Mouse (Mus musculus) testis, adult 2 months (tissue): Measurements from ENCODE around the gene Hgd.

ENCODE experiments used
- CTCF ChIP-seq: fragments of 200-500 bp; IDR thresholded peaks from 2 replicates; pipeline ENCODE4 v1.5.1; 2012; ENCODE audit warnings: low read depth, mild to moderate bottlenecking, inconsistent platforms, low read length, moderate library complexity; ENCODE audit not compliant: control insufficient read depth, insufficient read depth, insufficient replicate concordance
- POLR2A ChIP-seq: fragments of 200-500 bp; IDR thresholded peaks from 2 replicates; pipeline ENCODE4 v1.6.1; 2012; ENCODE audit warnings: low read depth, mild to moderate bottlenecking, inconsistent platforms, low read length, moderate library complexity; ENCODE audit not compliant: control insufficient read depth

DNA sequence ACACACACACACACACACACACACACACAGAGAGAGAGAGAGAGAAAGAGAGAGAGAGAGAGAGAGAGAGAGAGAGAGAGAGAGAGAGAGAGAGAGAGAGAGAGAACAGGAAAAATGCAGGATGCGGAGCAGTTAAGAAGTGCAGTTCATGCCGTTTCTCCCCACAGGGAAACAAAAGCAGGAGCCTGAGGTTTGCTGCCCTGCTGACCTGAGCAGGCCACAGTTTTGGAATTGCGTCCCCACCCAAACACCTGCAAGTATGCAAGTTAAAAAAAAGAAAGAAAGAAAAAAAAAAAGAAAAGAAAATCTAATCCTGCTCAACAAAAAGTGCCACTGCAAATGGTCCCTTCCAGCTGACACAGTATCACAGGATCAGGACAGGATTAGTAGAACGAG, 96.7 kb downstream of the Hgd start:
- TF ChIP-seq POLR2A (no peak), CTCF (no peak)
